Mouse (Mus musculus) layer of hippocampus, adult 18-20 months (tissue): ENCODE data around the gene H2-Q6. TPM values are rescaled to one million over a fixed set of nuclear protein-coding genes. Genes with fewer than 3 reads are reported as not detected.
"Not testable (repeated sequence)": the region's sequence is repeated elsewhere in the genome, so short reads cannot be mapped to it uniquely, and the experiment has no call there.

Experiments used
- DNase-seq, 2 experiments: peaks; one replicate each; pipeline ENCODE4 v3.0.0; 2022; ENCODE audit warnings: low spot score in 2 of 2
- total RNA-seq, 2 experiments: library from RNA; stranded (reverse); gene quantifications; 2 replicates each; pipeline ENCODE4 v1.2.3; 2021

H2-Q6 gene
- total RNA-seq, 2 experiments from 2014 or later: 0.20 to 0.52 TPM

DNA sequence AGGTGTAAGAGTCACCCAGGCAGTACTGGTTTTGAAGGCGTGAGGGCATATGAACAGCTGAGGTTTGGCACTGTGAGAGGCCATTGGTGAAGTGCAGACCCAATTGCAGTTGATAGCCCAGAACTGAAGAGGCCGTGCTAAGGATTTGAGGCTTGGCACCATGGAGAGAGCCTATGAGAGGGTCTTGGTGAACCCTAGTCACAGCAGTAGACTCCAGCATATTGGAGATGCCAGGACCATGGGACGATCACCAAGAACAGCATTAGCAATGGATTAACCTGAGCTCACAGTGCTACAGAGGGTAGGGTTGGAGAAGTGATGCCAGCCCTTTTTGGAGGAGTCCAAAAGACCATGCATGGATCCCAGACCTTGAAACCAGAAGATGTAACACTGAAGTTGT, 7.5 kb downstream of the H2-Q6 start:
- not testable (repeated sequence) for DNase-seq

DNA sequence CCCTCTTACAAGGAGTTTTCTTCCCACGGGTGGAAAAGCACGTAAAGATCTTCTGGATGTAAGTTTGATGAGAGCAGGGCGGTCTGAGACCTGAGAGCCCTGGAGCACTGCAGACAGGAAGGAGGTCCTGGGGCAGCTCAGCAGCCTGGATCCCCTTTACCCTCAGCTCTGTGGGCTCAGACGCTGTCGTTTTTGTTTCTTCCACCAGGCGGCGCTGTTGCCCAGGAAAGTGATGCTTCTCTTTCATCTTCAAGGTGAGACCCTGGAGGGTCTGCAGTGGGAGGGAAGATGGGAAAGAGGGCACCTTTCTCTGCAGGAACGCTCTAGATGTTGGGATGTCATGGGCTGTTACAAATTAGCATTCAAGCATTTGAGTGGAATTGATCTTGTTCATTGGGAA, 10.2 kb downstream of the H2-Q6 start:
- DNase-seq: not testable (repeated sequence)

DNA sequence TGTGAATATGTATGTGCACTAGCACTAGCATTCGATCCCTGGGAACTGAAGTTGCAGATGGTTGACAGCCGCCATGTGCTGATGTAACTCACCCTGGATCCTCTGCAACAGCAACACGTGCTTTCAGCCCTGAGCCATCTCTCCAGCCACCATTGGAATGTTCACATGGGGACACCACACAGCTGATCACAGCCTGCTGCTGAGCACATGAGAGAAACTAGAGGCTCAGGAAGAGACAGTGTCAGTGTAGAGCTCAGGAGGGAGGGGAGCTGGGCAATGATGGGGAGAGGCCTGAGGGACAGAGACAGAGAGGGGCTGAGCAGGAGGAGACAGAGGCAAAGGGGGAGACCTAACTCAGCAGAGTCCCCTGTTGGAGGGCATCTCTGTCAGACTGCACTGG, 10.9 kb downstream of the H2-Q6 start:
- not testable (repeated sequence) for DNase-seq

DNA sequence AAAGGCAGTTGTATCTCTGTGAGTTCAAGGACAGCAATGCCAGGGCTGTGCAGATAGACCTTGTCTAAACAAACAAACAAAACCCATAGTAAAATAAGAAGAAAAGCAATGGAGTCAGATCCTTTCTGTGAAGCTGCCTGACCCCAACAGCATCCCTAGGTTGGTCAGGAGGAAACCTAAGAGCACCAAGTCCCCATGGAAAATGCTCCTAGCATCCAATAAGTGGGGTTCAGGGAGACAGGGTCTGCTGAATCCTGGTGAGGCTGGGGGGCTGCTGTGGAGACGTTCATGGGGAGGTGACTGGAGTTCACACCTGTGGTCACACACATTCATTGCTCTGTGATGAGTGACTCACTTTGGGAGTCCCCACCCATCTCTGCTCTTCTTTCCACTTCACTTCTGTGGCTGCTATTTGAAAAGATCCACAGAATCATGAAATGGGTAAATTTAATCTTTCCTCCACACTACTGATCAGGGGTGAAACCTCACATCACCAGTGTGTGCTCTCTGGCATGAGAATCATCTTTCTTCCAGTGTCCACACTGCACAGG, 12.8 kb downstream of the H2-Q6 start:
- DNase-seq: not testable (repeated sequence)

DNA sequence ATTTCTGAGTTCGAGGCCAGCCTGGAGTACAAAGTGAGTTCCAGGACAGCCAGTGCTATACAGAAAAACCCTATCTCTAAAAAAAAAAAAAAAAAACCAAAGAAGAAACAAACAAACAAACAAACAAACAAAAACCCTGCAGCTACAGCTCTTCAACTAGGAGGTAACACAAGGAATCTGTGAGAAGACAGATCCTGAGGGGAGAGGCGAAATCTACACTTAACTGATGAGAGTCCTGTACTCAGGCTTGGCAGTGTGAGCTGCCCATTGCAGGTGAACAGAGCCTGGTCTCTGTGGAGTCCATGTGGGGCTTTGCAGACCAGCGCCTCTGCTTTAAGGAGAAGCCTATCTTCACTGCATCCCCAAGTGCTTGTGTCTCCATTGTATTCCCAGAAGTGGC, 13.7 kb downstream of the H2-Q6 start:
- not testable (repeated sequence) for DNase-seq

DNA sequence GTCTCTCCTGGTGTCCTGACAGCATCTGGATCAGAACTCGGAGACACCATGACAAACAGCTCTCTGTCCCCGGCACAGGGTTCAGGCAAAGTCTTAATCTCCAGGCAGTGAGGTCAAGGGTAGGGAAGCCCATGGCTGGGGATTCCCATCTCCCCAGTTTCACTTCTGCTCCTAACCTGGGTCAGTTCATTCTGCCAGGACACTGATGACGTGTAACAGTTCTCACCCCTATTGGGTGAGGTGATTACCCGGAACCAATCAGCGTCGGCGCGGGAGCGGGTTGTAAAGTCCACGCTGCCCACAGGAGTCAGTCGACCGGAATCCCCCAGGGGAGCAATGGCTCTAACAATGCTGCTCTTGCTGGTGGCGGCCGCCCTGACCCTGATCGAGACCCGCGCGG, 14.2 kb downstream of the H2-Q6 start, which contains the start of gene H2-Q7:
TSS of gene H2-Q7 (plus strand) at position 271 of the 400 bp plus-strand sequence.
- DNase-seq: peak; percentile 35 to 60

DNA sequence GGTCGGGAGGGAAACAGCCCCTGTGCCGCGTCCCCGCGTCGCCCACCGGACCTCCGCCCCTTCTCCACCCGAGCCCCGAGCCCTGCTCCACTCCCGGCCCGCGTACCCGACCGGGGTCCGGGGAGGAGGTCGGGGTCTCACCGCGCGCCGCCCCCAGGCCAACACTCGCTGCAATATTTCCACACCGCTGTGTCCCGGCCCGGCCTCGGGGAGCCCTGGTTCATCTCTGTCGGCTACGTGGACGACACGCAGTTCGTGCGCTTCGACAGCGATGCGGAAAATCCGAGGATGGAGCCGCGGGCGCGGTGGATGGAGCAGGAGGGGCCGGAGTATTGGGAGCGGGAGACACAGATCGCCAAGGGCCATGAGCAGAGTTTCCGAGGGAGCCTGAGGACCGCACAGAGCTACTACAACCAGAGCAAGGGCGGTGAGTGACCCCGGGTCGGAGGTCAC, 14.7 kb downstream of the H2-Q6 start:
- not testable (repeated sequence) for DNase-seq

DNA sequence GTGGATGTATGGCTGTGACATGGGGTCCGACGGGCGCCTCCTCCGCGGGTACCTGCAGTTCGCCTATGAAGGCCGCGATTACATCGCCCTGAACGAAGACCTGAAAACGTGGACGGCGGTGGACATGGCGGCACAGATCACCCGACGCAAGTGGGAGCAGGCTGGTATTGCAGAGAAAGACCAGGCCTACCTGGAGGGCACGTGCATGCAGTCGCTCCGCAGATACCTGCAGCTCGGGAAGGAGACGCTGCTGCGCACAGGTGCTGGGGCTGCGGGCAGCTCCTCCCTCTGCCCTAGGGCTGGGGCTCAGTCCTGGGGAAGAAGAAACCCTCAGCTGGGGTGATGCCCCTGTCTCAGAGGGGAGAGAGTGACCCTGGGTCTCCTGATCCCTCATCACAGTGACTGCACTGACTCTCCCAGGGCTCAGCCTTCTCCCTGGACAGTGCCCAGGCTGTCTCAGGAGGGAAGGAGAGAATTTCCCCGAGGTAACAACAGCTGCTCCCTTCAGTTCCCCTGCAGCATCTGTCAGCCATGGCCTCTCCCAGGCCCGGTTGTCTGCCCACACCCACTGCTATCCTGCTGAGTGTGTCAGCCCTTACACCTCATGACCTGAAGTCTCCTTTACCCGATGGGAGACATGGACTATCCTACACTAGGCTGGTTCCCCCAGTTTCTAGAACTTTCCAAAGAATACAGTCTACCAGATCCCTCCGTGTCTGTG, 15.4 kb downstream of the H2-Q6 start:
- not testable (repeated sequence) for DNase-seq

DNA sequence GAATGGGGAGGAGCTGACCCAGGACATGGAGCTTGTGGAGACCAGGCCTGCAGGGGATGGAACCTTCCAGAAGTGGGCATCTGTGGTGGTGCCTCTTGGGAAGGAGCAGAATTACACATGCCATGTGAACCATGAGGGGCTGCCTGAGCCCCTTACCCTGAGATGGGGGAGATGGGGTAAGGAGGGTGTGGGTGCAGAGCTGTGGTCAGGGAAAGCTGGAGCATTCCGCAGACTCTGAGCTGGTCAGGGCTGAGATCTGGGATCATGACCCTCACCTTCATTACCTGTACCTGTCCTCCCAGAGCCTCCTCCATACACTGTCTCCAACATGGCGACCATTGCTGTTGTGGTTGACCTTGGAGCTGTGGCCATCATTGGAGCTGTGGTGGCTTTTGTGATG, 17.7 kb downstream of the H2-Q6 start:
- DNase-seq: not testable (repeated sequence)

DNA sequence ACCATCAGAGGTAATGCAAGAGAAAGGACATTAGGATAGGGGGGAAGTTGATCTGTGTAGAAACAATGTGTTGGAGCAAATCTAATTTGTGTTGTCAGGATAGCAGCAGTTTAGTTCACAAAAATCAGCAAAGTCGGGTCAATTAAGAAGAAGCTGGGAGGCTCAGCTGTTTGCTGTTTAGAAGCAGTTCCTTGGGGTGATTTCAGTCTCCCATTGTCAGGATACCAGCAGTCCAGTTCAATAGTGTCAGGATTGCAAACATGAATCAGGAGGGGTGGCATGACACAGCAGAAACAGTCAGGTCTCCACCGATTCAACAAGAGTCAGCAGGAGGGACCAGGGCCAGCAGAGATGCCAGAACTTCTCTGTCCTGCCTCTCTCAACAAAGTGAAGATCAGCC, 19.9 kb downstream of the H2-Q6 start:
- DNase-seq: not testable (repeated sequence)

DNA sequence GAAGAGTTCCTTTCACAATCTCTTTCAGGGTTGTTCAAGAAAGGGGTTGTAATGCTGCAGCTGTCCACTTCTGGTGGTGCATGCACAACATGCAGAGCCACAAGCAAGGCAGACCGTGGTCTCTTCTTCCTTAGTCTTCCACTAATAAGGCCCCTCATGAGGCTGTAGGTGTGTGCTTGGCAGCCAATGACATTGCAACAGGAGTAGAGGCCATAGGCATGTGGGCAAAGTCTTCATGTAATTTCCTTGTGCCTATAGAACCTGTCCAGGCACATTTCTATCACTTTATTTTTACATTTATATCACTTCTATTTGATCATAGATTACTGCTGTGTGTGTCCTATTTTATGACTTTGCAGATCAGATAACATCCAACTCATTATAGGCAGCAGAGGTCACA, 33.6 kb downstream of the H2-Q6 start:
- not testable (repeated sequence) for DNase-seq

DNA sequence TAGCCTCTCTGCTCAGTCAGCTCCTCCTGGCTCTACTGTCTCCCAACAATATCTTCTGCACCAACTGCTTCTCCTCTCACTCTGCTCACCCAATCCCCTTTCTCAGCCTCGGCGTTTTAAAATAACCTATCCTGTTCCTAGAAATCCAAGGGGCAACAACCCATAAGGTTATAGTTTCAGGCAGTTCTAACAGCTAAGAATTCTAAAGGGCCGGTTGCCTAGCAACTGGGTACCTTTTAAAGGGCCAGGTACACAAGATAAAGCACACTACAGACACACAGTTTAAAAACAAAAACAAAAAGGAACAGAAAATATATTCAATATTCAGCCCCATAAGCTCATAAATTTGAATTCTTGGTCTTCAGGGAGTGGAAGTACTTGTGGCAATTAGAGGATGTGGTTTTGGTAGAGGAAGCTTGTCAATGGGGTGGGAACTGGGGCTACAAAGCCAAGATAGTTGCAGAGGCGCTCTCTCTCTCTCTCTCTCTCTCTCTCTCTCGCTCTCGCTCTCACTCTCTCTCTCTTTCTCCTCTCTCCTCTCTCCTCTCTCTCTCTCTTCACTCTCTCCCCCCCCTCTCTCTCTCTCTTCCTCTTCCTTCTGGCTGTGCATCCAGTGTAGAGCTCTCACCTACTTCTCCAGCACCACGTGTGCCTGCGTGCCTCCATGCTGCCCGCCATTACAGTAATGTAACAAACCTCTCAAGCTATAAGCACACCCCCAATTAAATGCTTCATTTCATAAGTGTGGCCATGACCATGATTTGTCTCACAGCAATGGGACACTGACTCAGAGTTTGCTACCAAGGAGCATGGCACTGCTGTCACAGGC, 36.1 kb downstream of the H2-Q6 start:
- not testable (repeated sequence) for DNase-seq

DNA sequence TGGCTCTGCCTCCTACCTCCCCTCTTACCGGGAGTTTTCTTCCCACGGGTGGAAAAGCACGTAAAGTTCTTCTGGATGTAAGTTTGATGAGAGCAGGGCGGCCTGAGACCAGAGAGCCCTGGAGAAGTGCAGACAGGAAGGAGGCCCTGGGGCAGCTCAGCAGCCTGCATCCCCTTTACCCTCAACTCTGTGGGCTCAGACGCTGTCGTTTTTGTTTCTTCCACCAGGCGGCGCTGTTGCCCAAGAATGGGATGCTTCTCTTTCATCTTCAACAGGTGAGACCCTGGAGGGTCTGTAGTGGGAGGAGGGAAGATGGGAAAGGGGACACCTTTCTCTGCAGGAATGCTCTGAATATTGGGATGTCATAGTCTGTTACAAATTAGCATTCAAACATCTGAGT, 41.0 kb downstream of the H2-Q6 start:
- not testable (repeated sequence) for DNase-seq

DNA sequence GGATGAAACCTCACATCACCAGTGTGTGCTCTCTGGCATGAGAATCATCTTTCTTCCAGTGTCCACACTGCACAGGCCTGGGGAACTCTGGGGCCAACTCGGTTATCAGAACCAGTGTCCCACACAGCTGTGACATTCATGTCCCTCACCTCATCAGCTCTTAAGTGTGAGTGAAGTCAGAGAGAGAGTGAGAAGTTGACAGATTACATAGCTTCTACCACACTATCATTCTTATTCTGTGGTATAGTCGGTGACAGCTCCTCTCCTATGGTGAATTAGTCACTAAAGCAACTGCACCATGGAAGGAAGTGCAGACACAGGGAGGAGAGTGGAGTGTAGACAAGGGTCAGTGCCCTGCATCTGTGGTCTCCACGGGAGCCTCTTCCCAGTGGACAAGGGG, 44.3 kb downstream of the H2-Q6 start:
- DNase-seq: not testable (repeated sequence)

DNA sequence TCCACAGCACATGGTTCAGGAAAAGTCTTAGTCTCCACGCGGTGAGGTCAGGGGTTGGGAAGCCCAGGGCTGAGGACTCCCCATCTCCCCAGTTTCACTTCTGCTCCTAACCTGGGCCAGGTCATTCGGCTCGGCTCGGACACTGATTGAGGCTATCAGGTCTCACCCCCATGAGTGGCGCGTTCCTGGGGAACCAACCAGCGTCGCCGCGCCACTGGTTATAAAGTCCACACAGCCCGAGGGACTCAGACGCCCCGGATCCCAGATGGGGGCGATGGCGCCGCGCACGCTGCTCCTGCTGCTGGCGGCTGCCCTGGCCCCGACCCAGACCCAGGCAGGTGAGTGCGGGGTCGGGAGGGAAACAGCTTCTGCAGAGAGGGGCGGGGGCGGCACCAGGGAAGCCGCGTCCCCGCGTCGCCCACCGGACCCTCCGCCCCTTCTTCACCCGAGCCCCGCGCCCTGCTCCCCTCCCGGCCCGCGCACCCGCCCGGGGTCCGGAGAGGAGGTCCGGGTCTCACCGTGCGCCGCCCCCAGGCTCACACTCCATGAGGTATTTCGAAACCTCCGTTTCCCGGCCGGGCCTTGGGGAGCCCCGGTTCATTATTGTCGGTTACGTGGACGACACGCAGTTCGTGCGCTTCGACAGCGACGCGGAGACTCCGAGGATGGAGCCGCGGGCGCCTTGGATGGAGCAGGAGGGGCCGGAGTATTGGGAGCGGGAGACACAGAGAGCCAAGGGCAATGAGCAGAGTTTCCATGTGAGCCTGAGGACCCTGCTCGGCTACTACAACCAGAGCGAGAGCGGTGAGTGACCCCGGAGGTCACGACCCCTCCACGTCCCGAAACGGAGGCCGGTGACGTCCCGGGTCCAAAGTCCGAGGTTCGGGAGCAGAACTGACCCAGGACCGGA, 45.4 kb downstream of the H2-Q6 start, which contains the start of gene H2-Q10:
TSS of gene H2-Q10 (plus strand) at position 248 of the 910 bp plus-strand sequence.
- no peak for DNase-seq

Other genes starting within 250 kb of the H2-Q6 start
- gene Aif1, start 248.8 kb upstream of the H2-Q6 start, total RNA-seq: 10 to 100 TPM in 1 of 2 experiments, 1 to 10 TPM in 1; 9.4 to 13.0 TPM
- 1 to 10 TPM; 5.5 to 6.7 TPM for gene Lst1, start 236.4 kb upstream of the H2-Q6 start, total RNA-seq
- under 1 TPM; 0.41 to 0.64 TPM for gene Ltb, start 230.4 kb upstream of the H2-Q6 start, total RNA-seq
- gene Tnf, start 222.8 kb upstream of the H2-Q6 start, total RNA-seq: not detected
- gene Lta, start 219.5 kb upstream of the H2-Q6 start, total RNA-seq: under 1 TPM; 0.22 to 0.41 TPM
- gene Gm16181, start 204.0 kb upstream of the H2-Q6 start, total RNA-seq: not detected
- 100 to 1,000 TPM; 637 to 681 TPM for gene Atp6v1g2, start 191.2 kb upstream of the H2-Q6 start, total RNA-seq
- gene Nfkbil1, start 189.1 kb upstream of the H2-Q6 start, total RNA-seq: 10 to 100 TPM; 13.6 to 15.8 TPM
- gene Ddx39b, start 183.1 kb upstream of the H2-Q6 start, total RNA-seq: 100 to 1,000 TPM; 210 to 215 TPM
- gene H2-D1, start 162.1 kb upstream of the H2-Q6 start, total RNA-seq: 10 to 100 TPM; 22.1 to 26.7 TPM
- gene H2-Q1, start 104.4 kb upstream of the H2-Q6 start, total RNA-seq: under 1 TPM; 0.15 to 0.25 TPM
- under 1 TPM; 0.46 to 0.50 TPM for gene H2-Q2, start 82.6 kb upstream of the H2-Q6 start, total RNA-seq
- 1 to 10 TPM; 1.5 to 2.4 TPM for gene H2-Q4, start 45.2 kb upstream of the H2-Q6 start, total RNA-seq
- gene H2-Q7, start 14.3 kb downstream of the H2-Q6 start, total RNA-seq: under 1 TPM; 0.54 to 0.63 TPM
- under 1 TPM; 0.10 to 0.15 TPM for gene H2-Q10, start 45.2 kb downstream of the H2-Q6 start, total RNA-seq
- gene Pou5f1, start 81.2 kb downstream of the H2-Q6 start, total RNA-seq: under 1 TPM; 0.22 to 0.23 TPM
- 1 to 10 TPM; 4.5 to 5.7 TPM for gene Tcf19, start 92.0 kb downstream of the H2-Q6 start, total RNA-seq
- gene Cchcr1, start 92.2 kb downstream of the H2-Q6 start, total RNA-seq: 10 to 100 TPM in 1 of 2 experiments, 1 to 10 TPM in 1; 9.5 to 12.0 TPM
- gene Psors1c2, start 108.4 kb downstream of the H2-Q6 start, total RNA-seq: under 1 TPM; 0.41 to 0.79 TPM
- gene Cdsn, start 127.3 kb downstream of the H2-Q6 start, total RNA-seq: under 1 TPM; 0.20 to 0.22 TPM
- gene 2300002M23Rik, start 142.6 kb downstream of the H2-Q6 start, total RNA-seq: not detected
- gene Sfta2, start 176.7 kb downstream of the H2-Q6 start, total RNA-seq: not detected
- not detected for gene Gm9573, start 201.8 kb downstream of the H2-Q6 start, total RNA-seq
- not detected for gene Mucl3, start 218.8 kb downstream of the H2-Q6 start, total RNA-seq
- gene Vars2, start 242.7 kb downstream of the H2-Q6 start, total RNA-seq: 10 to 100 TPM; 35.9 to 37.4 TPM
- 10 to 100 TPM; 33.3 to 34.5 TPM for gene Gtf2h4, start 248.9 kb downstream of the H2-Q6 start, total RNA-seq